Mouse (Mus musculus) stomach, postnatal 0 days (tissue): ENCODE measurements around the gene Tmem81. TPM values are rescaled to one million over a fixed set of nuclear protein-coding genes. Genes with fewer than 3 reads are reported as not detected.
A peak's percentile ranks its signal among the peaks of the same experiment; 100 is the strongest.

Source experiments
- ATAC-seq: fragments of 200-750 bp; cut with Nextera tagmentation; 2 replicates; pipeline ENCODE4 v1.8.0; 2017; ENCODE audit not compliant: low FRiP score, low TSS enrichment
- DNase-seq: peaks from one replicate; pipeline ENCODE4 v3.0.0-alpha.2; 2016; ENCODE audit warnings: low spot score
- H3K27ac ChIP-seq: fragments of 300-500 bp; sonication (generic); replicated peaks from 2 replicates; pipeline ENCODE4 v1.5.1; 2014; ENCODE audit warnings: mild to moderate bottlenecking, control low read depth
- H3K27me3 ChIP-seq: fragments of 300-500 bp; sonication (generic); 2 replicates; pipeline ENCODE4 v1.6.1; 2014; ENCODE audit warnings: low read length; ENCODE audit not compliant: control insufficient read depth, insufficient read depth
- H3K36me3 ChIP-seq: fragments of 300-500 bp; sonication (generic); 2 replicates; pipeline ENCODE4 v1.6.1; 2014; ENCODE audit warnings: low read length, mixed read lengths; ENCODE audit not compliant: control insufficient read depth, insufficient read depth
- H3K4me1 ChIP-seq: fragments of 300-500 bp; sonication (generic); replicated peaks from 2 replicates; pipeline ENCODE4 v1.6.1; 2014; ENCODE audit warnings: antibody characterized with exemption; ENCODE audit not compliant: control insufficient read depth, insufficient read depth
- H3K4me2 ChIP-seq: fragments of 300-500 bp; sonication (generic); replicated peaks from 2 replicates; pipeline ENCODE4 v1.6.1; 2014; ENCODE audit warnings: low read depth, mild to moderate bottlenecking, control low read depth, moderate library complexity
- H3K4me3 ChIP-seq: fragments of 300-500 bp; sonication (generic); 2 replicates; pipeline ENCODE4 v1.5.1; 2014; ENCODE audit warnings: low read depth, low read length, control low read depth
- H3K9ac ChIP-seq: fragments of 300-500 bp; sonication (generic); 2 replicates; pipeline ENCODE4 v1.6.1; 2014; ENCODE audit warnings: mild to moderate bottlenecking, low read length, control low read depth, mixed read lengths
- H3K9me3 ChIP-seq: fragments of 300-500 bp; sonication (generic); 2 replicates; pipeline ENCODE4 v1.6.1; 2016; ENCODE audit warnings: low read length; ENCODE audit not compliant: control insufficient read depth
- CTCF ChIP-seq: IDR thresholded peaks from 2 replicates; pipeline ENCODE4 v1.5.1; 2016; ENCODE audit warnings: antibody characterized with exemption, low read depth, mild to moderate bottlenecking, moderate library complexity
- EP300 ChIP-seq: optimal IDR thresholded peaks from 2 replicates; pipeline ENCODE3; 2016; ENCODE audit warnings: antibody characterized with exemption
- WGBS: fragments of 180-500 bp; shearing (Covaris S2); extraction: QIAGEN DNeasy Blood & Tissue Kit; methylation state at CpG from one replicate; pipeline ENCODE4 v1.1.7; 2014; 5-methylcytosine and 5-hydroxymethylcytosine counted together
- polyA plus RNA-seq: library from polyadenylated mRNA; unstranded; fragments of >200 nt; fragmentation: Nextera tagmentation; extraction: Ambion mirVana; gene quantifications from 2 replicates; pipeline ENCODE4 v1.2.1, GENCODE M21; 2015

The Tmem81 gene
- polyA plus RNA-seq, 1 experiment from 2014 or later: 0.76 TPM

- no peaks in the 10 kb centered on the region for H3K36me3 ChIP-seq
- WGBS: 77% methylated on average over 8 of the region's 8 CpGs
- no peak overlapping the region for H3K27ac ChIP-seq
- TF ChIP-seq EP300: no peak
- no peak for TF ChIP-seq CTCF
- DNase-seq (no peak), ATAC-seq (no peak)
- peaks cover 4% of the 10 kb centered on the region; the same call in 1 of the 2 replicates for H3K27me3 ChIP-seq
- H3K4me2 ChIP-seq: no peak overlapping the region
- no peaks in the 10 kb centered on the region for H3K4me1 ChIP-seq
- H3K4me3 ChIP-seq: no peak overlapping the region
- no peaks in the 10 kb centered on the region for H3K9me3 ChIP-seq
- no peak overlapping the region for H3K9ac ChIP-seq
Observed at GRCm38 (mm10) chr1:132543789-132544188, 37.8 kb downstream of the Tmem81 start.

- DNase-seq (peak; percentile 76), ATAC-seq (peak; percentile 90)
- Histone ChIP-seq H3K27ac (no peak overlapping the region), H3K4me2 (no peak overlapping the region), H3K27me3 (no peaks in the 10 kb centered on the region), H3K4me3 (no peak overlapping the region), H3K9ac (no peak overlapping the region), H3K4me1 (peaks cover 6% of the 10 kb centered on the region; the same call in 1 of the 2 replicates), H3K36me3 (no peaks in the 10 kb centered on the region), H3K9me3 (no peaks in the 10 kb centered on the region)
- TF ChIP-seq EP300: no peak
- no peak for TF ChIP-seq CTCF
- 20% methylated on average over 9 of the region's 9 CpGs for WGBS
Observed at GRCm38 (mm10) chr1:132557901-132558631, 52.0 kb downstream of the Tmem81 start.

Other genes starting within 250 kb of the Tmem81 start
- 0.31 and 0.34 TPM in 2 replicates for gene Klhdc8a, start 207.6 kb upstream of the Tmem81 start, polyA plus RNA-seq
- 4.5 and 6.2 TPM in 2 replicates for gene Nuak2, start 190.1 kb upstream of the Tmem81 start, polyA plus RNA-seq
- 2.4 and 2.6 TPM in 2 replicates for gene Tmcc2, start 114.9 kb upstream of the Tmem81 start, polyA plus RNA-seq
- gene Dstyk, start 88.7 kb upstream of the Tmem81 start, polyA plus RNA-seq: 5.2 and 5.5 TPM in 2 replicates
- gene Rbbp5, start 28.9 kb upstream of the Tmem81 start, polyA plus RNA-seq: 13.8 and 13.9 TPM in 2 replicates
- 0.04 and 0.13 TPM in 2 replicates for gene Cntn2, start 37.0 kb downstream of the Tmem81 start, polyA plus RNA-seq
- 0.74 and 0.79 TPM in 2 replicates for gene Nfasc, start 235.6 kb downstream of the Tmem81 start, polyA plus RNA-seq